Mouse (Mus musculus) lung, postnatal 36 days (tissue): ENCODE measurements at regions not wholly inside any gene's neighbourhood (a gene's known extent, or its start where the extent isn't known, plus 50 kb on each side); places are given as distances from the start of the nearest gene placed in this dataset.

ENCODE experiments used
- DNase-seq: peaks from one replicate; pipeline ENCODE4 v3.0.0; 2022; ENCODE audit warnings: mixed read lengths

DNA sequence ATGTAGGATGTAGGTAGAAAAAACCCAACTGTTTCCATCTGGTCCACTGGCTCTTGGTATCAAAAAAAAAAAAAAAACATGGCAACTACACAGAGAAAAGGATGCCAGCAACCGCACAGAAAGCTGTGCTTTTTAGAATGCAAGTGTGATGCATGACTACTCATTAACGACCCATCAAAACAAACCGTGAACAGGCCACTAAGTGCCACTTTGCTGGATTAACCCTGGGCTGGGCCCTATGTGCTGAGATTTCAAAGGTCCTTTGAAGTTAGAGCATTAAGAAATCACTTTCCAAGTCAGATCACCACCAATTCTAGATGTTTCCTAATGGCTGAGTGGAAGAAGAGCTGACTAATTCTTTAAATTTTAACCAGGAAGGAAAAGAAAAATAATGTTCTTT is 73.7 kb upstream of the Magi3 start:
- DNase-seq, result no peak

DNA sequence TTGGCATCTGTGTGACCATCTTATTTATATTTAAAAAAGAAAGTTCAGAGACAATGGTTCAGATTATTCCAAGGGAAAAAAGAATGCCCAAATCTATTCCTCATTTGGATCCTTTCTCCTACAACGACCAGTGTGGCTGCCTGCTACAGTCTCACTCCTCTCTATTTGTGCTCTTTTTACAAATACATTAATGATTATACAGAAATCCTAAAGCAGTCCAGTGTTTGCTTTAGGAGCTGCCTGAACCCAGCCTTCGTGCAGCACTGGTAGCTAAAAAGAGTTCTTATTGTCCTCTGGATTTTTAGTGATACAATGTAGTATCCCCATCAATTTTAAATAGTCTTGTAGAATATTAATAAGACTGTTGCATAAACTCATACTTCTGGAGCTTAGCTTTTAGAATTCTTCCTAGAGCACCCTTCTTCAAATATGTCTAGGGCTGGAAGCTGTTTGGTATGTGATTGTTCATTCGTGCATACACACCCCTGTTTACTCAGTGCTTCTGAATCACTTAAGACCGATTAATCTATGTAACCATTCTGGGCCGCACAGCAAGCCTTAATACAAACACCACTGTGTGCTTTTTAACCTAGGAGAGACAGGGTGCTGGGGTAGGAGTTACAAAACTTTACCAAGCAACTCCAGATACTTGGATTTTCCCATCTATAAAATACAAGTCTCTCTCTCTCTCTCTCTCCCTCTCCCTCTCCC is 69.0 kb upstream of the Magi3 start:
- DNase-seq, result peak; percentile 72

DNA sequence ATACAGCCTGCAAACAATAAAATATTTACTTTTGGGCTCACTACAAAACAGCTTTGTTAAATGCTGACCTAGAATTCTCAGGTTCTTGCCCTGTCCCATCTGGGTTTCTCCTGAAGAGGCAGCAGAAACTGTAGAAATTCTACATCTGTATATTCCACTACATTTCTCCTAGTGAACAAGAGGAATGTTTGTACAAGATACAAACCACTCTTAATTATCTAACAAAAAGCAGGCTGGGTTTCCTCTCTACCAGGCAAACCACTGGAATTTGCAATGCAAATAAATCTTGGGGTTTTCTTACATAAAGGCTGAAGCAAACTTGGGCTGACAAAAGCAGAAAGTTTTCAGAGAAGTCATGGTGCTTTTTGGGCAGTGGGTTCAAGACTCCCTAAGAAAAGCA is 67.7 kb upstream of the Magi3 start:
- no peak for DNase-seq

DNA sequence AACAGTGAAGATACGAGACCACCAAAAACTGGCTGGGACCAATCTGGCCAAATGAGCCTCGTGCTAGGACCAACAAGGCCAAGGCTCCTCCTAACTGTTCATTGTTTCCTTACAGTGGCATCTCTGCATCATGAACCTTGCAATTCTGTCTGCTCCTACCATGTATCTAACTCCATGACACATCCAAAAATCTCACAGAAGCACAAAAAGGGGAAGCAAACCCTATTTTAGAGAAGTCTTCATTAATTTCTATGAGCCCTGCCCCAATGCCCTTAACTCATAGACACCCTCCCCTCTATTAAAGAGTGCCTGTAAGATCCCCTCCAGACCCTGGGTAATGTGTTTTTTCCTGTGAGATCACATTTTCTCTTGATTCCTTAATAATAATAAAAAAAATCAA is 64.8 kb upstream of the Magi3 start:
- no peak for DNase-seq

DNA sequence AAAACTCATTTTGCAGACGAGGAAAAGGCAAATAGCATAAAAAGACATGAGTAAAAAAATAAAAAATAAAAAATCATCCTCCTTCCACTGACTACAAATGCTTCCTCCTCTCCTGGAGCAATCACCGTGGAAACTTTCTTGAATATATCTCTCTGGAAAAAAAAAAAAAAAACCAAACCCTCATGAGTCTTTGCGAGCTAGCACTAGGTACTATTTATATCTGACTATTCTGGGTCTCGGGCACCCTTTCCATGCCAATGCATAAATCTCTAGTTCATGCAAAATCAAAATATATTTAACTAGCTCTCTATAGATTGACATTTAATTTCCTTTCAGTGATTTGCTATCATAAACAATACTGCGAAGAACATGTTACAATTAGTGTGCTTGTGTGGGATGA is 63.7 kb upstream of the Magi3 start:
- no peak for DNase-seq

DNA sequence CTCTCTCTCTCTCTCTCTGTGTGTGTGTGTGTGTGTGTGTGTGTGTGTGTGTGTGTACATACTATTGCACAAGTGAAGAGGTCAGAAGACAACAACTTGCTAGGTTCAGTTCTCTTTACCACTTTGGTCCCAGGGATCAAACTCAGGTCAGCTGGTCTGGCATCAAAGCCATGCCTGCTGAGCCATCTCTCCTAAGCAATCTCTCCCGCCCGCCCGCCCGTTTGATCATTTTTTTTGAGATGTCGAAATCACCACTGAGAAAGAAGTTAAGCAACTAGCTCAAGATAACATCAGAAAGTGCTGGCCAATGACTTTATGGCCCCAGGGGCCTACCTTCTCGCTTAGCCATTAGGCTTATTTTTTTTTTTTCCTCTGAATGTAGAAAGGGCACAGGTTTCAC is 59.3 kb upstream of the Magi3 start:
- peak; percentile 41 for DNase-seq

DNA sequence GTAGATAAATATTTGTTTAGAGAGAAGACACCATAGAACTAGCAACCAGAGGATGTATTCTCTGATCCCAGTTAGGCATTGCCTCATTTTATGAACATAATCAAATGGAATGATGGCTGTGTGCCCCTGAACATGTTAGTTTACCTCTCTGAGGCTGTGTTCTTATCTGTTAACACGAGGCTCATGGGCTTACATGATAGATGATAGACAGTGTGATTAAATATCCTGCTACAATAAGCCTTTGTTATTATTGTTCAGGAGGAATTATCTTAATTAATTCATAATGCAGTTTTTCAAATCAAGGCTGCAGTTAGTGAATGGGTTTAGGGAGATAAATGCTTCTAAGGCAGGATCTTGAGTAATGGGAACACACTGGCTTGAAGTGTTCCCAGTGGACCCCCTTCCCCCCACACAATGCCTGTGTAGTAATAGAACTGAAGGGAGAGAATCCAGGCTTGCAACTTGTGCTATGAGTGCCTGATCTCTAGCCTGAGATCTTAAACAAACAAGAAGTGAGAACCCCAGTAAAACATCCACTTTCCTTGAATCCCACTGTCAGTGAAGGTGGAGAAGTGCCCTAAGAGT is 54.6 kb upstream of the Magi3 start:
- DNase-seq, result no peak

DNA sequence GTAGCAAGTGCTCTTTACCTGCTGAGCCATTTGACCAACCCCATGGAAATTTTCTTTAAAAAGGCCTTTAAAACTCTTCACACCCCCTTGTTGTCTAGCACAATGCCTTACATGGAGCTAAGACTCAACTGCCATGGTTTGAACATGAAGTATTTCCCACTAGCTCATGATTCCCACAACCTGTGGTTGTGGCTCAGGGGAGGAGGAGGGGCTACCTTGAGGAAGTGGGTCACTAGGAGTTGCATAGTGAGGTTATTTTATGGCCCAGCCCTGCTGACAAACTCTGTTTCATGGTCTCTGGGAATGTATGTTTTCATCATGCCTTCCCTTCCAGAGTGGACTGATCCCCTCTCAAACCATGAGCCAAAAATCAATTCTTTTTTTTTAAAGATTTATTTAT is 53.9 kb upstream of the Magi3 start:
- DNase-seq, result no peak
